Mouse (Mus musculus): ENCODE data around the gene Hoxb8. TPM values are rescaled to one million over a fixed set of nuclear protein-coding genes. Genes with fewer than 3 reads are reported as not detected.
A peak's percentile ranks its signal among the peaks of the same experiment; 100 is the strongest.

Hoxb8 gene
- polyA plus RNA-seq, 1 experiment from 2014 or later: 15.1 TPM

DNA sequence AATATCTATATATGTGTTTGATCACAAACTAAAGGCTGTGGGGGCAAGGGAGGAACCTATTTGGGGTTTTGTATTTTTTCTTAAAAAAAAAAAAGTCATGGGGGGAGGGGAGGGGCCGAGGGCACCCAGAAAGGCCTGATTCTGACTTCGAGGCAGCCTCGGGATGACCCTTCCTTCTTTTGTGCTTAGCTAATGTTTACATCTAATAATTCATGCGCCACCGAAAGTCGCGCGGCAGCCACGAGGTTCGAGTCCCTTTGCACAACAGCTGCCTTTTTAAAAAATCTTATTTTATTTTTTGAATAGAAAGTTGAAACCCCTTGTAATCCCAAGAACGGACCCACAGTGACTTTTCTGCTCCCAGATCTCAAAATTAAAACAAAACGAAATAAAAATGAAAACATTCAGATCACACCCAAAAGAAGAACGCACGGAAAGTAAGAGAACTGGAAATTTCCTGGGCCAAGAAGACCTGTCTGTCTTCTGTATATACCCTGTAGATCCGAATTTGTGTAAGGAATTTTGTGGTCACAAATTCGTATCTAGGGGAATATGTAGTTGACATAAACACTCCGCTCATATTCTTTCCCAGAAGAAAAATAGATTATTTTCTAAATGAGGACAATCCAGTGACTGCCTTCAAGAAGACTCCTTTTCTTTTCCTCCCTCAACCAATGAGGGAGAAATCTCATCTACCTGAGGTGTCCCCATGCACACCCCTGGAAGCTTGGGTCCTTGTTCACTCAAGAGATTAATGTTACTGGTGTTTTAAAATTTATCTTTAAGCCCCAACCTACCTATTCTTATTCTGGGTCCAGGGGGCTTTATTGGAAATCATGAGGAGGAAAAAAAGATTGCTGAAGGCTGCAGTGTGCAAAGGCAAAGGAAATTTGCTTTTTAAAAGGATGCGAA, 35.2 kb downstream of the Hoxb8 start:
- H3K9me3 ChIP-seq (ENCODE audit: control insufficient read depth, low read length): no peaks in the 10 kb centered on the region
- peak overlapping the region; percentile 86 for H3K27ac ChIP-seq (ENCODE audit: low read depth, low read length)
- no peak for ATAC-seq
- H3K9ac ChIP-seq (ENCODE audit: low read depth, low read length): peak overlapping the region; percentile 48
- no peaks in the 10 kb centered on the region; the same call in 1 of the 2 replicates for H3K4me1 ChIP-seq (ENCODE audit: control insufficient read depth, insufficient read depth, low read depth, low read length)
- H3K4me3 ChIP-seq (ENCODE audit: low read length): no peak overlapping the region; the same call in 1 of the 2 replicates
- H3K27me3 ChIP-seq (replicated peaks; ENCODE audit: control insufficient read depth, insufficient read depth, low read length): peaks cover 40% of the 10 kb centered on the region
- WGBS: 8% methylated on average over 18 of the region's 18 CpGs
- H3K4me2 ChIP-seq (ENCODE audit: low read length): peak overlapping the region; percentile 62
- no peaks in the 10 kb centered on the region for H3K36me3 ChIP-seq (ENCODE audit: control insufficient read depth, insufficient read depth, low read length)

DNA sequence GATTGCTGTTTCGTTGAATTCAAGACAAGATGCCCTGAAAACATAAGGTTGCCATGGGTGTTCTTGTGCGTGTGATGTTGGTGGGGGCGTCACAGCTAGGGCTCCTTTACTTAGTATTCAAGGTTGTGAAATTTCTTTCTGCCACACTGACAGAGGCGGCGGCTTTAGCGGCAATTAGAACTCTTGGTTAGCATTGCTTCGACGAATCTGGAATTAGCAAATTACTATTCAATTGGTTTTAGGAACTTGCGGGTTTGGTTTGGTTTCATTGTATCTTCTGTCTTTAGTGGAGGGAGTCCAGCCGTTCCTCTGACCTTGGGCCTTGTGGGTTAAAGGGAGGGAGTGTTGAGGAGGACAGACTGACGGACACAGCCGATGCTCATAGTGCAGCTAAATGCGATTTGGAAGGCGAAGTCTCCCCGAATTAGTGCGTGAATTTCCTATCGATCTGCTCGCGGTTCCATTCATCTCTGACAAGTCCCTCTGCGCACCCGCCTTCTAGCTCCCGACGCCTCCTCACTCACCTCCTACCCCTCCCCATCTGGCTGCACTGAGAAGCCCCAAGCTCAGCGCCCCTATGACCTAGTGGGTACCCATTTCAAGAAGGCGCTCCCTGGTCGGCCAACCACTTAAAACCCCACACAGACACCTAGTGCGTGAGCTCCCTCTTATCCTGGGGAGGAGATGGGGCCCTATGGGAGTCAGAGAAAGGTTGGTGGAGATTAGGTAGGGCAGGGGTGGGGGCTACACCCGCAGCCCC, 36.1 kb downstream of the Hoxb8 start, which contains the start of gene Hoxb4:
TSS of gene Hoxb4 (plus strand) at position 660 of the 760 bp plus-strand sequence.
- ATAC-seq: peak; percentile 18; the same call in 1 of the 2 replicates
- peak within 1 kb of the TSS; percentile 73 for H3K9ac ChIP-seq (ENCODE audit: low read depth, low read length)
- WGBS: 2% methylated on average over 28 of the region's 28 CpGs
- H3K36me3 ChIP-seq (ENCODE audit: control insufficient read depth, insufficient read depth, low read length): no peaks in the 10 kb centered on the region
- no peaks in the 10 kb centered on the region; the same call in 1 of the 2 replicates for H3K4me1 ChIP-seq (ENCODE audit: control insufficient read depth, insufficient read depth, low read depth, low read length)
- H3K4me2 ChIP-seq (ENCODE audit: low read length): peak within 1 kb of the TSS; percentile 62
- peaks cover 33% of the 10 kb centered on the region for H3K27me3 ChIP-seq (replicated peaks; ENCODE audit: control insufficient read depth, insufficient read depth, low read length)
- H3K9me3 ChIP-seq (ENCODE audit: control insufficient read depth, low read length): no peaks in the 10 kb centered on the region
- H3K4me3 ChIP-seq (ENCODE audit: low read length): peak within 1 kb of the TSS; percentile 48
- H3K27ac ChIP-seq (ENCODE audit: low read depth, low read length): peak within 1 kb of the TSS; percentile 91

DNA sequence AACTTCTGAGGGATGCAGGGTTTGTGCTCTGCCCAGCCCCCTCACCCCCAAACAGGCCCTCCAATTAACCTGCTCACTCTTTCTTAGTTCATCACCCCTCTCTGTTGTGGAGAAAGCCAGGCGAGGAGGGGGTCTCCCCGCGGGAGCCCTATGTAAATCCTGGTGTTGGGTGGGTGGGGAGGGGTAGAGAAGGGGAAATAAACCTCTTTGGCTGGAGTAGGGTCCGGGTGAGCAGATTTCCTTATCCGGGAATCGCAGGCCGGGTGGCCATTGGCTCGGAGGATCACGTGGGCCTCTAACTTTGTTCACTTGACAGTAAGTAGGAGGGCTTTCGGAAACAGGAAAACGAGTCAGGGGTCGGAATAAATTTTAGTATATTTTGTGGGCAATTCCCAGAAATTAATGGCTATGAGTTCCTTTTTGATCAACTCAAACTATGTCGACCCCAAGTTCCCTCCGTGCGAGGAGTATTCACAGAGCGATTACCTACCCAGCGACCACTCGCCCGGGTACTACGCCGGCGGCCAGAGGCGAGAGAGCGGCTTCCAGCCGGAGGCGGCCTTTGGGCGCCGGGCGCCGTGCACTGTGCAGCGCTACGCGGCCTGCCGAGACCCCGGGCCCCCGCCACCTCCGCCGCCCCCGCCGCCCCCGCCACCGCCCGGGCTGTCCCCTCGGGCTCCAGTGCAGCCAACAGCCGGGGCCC, 36.8 kb downstream of the Hoxb8 start:
- peak; percentile 79 for ATAC-seq
- under 1% methylated on average over 44 of the region's 45 CpGs for WGBS
- H3K27ac ChIP-seq (ENCODE audit: low read depth, low read length): peak overlapping the region; percentile 91
- peaks cover 28% of the 10 kb centered on the region for H3K27me3 ChIP-seq (replicated peaks; ENCODE audit: control insufficient read depth, insufficient read depth, low read length)
- H3K4me1 ChIP-seq (ENCODE audit: control insufficient read depth, insufficient read depth, low read depth, low read length): no peaks in the 10 kb centered on the region; the same call in 1 of the 2 replicates
- peak overlapping the region; percentile 48 for H3K4me3 ChIP-seq (ENCODE audit: low read length)
- H3K4me2 ChIP-seq (ENCODE audit: low read length): peak overlapping the region; percentile 62
- H3K9me3 ChIP-seq (ENCODE audit: control insufficient read depth, low read length): no peaks in the 10 kb centered on the region
- peak overlapping the region; percentile 73 for H3K9ac ChIP-seq (ENCODE audit: low read depth, low read length)
- H3K36me3 ChIP-seq (ENCODE audit: control insufficient read depth, insufficient read depth, low read length): no peaks in the 10 kb centered on the region

DNA sequence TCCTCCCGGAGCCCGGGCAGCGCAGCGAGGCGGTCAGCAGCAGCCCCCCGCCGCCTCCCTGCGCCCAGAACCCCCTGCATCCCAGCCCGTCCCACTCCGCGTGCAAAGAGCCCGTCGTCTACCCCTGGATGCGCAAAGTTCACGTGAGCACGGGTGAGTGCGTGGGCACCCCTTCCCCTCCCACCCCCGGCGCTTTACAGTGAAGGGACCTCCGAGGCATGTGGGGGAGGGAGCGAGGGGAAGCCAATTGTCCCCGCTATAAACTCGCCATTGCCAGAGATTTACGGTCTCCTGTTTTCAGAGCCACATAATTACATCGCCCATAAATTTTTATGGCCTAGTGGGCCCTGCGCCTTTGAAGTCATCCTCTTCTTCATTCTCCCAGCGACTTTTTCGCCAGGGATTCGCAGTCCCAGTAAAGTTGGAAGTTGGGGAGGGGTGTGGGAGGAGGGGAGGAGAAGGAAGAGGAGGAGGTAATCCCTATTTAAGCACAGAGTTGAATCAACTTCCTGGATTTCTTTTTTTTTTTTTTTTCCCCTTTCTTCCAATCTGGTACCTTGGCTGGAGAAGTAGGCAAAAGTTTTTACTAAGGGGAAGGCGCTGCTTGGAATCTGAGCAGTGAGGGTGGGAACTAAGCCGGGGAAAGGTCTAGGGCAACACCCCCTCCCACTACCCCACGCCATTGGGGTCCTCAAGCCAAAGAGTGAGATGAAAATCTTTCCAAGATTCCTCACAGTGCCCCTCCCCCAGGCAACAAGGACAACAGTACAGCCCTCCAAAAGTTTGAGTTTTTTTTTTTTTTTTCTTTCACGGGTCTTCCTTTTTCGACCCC, 37.6 kb downstream of the Hoxb8 start:
- Histone ChIP-seq H3K27ac (ENCODE audit: low read depth, low read length) (peak overlapping the region; percentile 91), H3K4me1 (ENCODE audit: control insufficient read depth, insufficient read depth, low read depth, low read length) (no peaks in the 10 kb centered on the region; the same call in 1 of the 2 replicates), H3K9me3 (ENCODE audit: control insufficient read depth, low read length) (no peaks in the 10 kb centered on the region), H3K4me2 (ENCODE audit: low read length) (peak overlapping the region; percentile 62), H3K36me3 (ENCODE audit: control insufficient read depth, insufficient read depth, low read length) (no peaks in the 10 kb centered on the region), H3K27me3 (replicated peaks; ENCODE audit: control insufficient read depth, insufficient read depth, low read length) (peaks cover 26% of the 10 kb centered on the region), H3K4me3 (ENCODE audit: low read length) (peak overlapping the region; percentile 48), H3K9ac (ENCODE audit: low read depth, low read length) (peak overlapping the region; percentile 73)
- ATAC-seq: peak; percentile 41
- 1% methylated on average over 34 of the region's 34 CpGs for WGBS

DNA sequence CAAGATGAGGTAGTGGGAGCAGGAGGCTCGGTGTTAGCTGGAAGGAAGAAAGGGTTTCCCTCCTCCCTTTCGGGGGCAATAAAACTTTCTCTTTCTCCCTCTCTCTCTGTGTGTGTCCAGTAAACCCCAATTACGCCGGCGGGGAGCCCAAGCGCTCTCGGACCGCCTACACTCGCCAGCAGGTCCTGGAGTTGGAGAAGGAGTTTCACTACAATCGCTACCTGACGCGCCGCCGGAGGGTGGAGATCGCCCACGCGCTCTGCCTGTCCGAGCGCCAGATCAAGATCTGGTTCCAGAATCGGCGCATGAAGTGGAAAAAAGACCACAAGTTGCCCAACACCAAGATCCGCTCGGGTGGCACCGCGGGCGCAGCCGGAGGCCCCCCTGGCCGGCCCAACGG, 38.2 kb downstream of the Hoxb8 start:
- H3K36me3 ChIP-seq (ENCODE audit: control insufficient read depth, insufficient read depth, low read length): no peaks in the 10 kb centered on the region
- H3K9ac ChIP-seq (ENCODE audit: low read depth, low read length): peak overlapping the region; percentile 19
- peaks cover 25% of the 10 kb centered on the region for H3K27me3 ChIP-seq (replicated peaks; ENCODE audit: control insufficient read depth, insufficient read depth, low read length)
- ATAC-seq: no peak; the same call in 1 of the 2 replicates
- WGBS: under 1% methylated on average over 29 of the region's 29 CpGs
- no peaks in the 10 kb centered on the region for H3K9me3 ChIP-seq (ENCODE audit: control insufficient read depth, low read length)
- no peaks in the 10 kb centered on the region; the same call in 1 of the 2 replicates for H3K4me1 ChIP-seq (ENCODE audit: control insufficient read depth, insufficient read depth, low read depth, low read length)
- H3K4me3 ChIP-seq (ENCODE audit: low read length): peak overlapping the region; percentile 48
- H3K27ac ChIP-seq (ENCODE audit: low read depth, low read length): peak overlapping the region; percentile 91
- H3K4me2 ChIP-seq (ENCODE audit: low read length): peak overlapping the region; percentile 62

DNA sequence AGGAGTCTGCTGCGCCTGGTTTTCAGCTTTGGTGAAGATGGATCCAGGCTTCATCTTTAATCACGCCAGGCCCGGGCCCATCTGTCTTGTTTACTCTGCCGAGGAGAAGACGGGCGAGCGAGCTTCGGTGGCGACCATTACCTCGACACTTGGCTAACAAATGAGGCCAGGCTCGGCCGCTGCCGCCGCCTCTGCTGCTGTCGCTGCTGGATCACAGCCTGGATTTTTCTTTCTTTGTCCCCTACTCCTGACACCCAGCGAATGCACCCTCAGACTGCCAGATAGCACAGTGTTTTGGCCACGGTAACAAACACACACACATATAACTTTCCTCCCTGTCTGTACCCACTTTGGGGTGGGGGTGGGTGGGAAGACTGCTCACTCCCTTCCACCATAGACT, 39.0 kb downstream of the Hoxb8 start:
- Histone ChIP-seq H3K9ac (ENCODE audit: low read depth, low read length) (peak overlapping the region; percentile 56), H3K9me3 (ENCODE audit: control insufficient read depth, low read length) (no peaks in the 10 kb centered on the region), H3K36me3 (ENCODE audit: control insufficient read depth, insufficient read depth, low read length) (no peaks in the 10 kb centered on the region), H3K4me3 (ENCODE audit: low read length) (peak overlapping the region; percentile 48), H3K4me1 (ENCODE audit: control insufficient read depth, insufficient read depth, low read depth, low read length) (no peaks in the 10 kb centered on the region; the same call in 1 of the 2 replicates), H3K27ac (ENCODE audit: low read depth, low read length) (peak overlapping the region; percentile 91), H3K27me3 (replicated peaks; ENCODE audit: control insufficient read depth, insufficient read depth, low read length) (peaks cover 21% of the 10 kb centered on the region), H3K4me2 (ENCODE audit: low read length) (peak overlapping the region; percentile 62)
- 4% methylated on average over 14 of the region's 17 CpGs for WGBS
- ATAC-seq: peak; percentile 26; the same call in 1 of the 2 replicates

DNA sequence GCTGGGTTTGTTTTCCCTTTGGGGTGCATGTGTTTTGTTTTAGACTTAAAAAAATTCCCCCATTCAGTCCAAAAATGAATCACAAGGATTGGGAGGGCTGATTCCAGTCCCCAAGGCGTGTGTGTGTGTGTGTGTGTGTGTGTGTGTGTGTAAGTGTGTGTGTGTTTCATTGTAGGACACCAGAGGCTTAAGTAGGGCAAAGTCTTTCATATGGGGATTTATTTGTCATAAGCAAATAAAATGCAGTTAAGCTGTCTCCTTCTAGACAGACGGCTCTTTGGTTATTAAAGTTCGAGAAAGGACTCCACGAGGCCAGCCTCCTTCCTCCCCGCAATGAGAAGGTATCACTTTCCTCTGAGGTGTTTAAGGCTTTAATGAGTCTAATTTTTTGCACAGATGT, 40.1 kb downstream of the Hoxb8 start:
- 7% methylated on average over 5 of the region's 5 CpGs for WGBS
- Histone ChIP-seq H3K27ac (ENCODE audit: low read depth, low read length) (peak overlapping the region; percentile 91), H3K4me1 (ENCODE audit: control insufficient read depth, insufficient read depth, low read depth, low read length) (no peaks in the 10 kb centered on the region; the same call in 1 of the 2 replicates), H3K4me3 (ENCODE audit: low read length) (peak overlapping the region; percentile 11; the same call in 1 of the 2 replicates), H3K36me3 (ENCODE audit: control insufficient read depth, insufficient read depth, low read length) (no peaks in the 10 kb centered on the region), H3K9ac (ENCODE audit: low read depth, low read length) (peak overlapping the region; percentile 29), H3K9me3 (ENCODE audit: control insufficient read depth, low read length) (no peaks in the 10 kb centered on the region), H3K27me3 (replicated peaks; ENCODE audit: control insufficient read depth, insufficient read depth, low read length) (peaks cover 13% of the 10 kb centered on the region), H3K4me2 (ENCODE audit: low read length) (peak overlapping the region; percentile 62)
- no peak for ATAC-seq

DNA sequence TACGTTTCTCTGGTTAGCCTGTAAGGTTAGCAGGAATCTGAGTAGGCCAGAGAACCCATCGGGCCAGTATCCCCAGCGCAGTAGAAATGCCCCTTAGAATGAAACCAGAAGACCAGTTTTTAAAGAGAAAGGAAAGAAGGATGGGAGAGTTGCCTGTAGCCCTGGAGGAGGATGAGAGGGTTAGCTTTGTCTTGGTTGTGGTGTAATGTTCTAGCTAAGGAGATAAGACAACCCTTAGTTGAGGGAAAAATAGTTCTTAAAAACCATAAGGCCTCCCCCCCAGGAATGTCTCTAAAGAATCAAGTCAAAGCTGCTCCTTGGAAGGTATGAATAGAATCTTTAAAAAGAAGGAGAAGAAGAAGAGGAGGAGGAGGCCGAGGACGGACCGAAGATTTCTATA, 41.0 kb downstream of the Hoxb8 start:
- peak overlapping the region; percentile 91 for H3K27ac ChIP-seq (ENCODE audit: low read depth, low read length)
- no peaks in the 10 kb centered on the region for H3K36me3 ChIP-seq (ENCODE audit: control insufficient read depth, insufficient read depth, low read length)
- no peaks in the 10 kb centered on the region; the same call in 1 of the 2 replicates for H3K4me1 ChIP-seq (ENCODE audit: control insufficient read depth, insufficient read depth, low read depth, low read length)
- H3K9ac ChIP-seq (ENCODE audit: low read depth, low read length): no peak overlapping the region
- no peak for ATAC-seq
- 5% methylated on average over 6 of the region's 6 CpGs for WGBS
- H3K9me3 ChIP-seq (ENCODE audit: control insufficient read depth, low read length): no peaks in the 10 kb centered on the region
- H3K4me3 ChIP-seq (ENCODE audit: low read length): peak overlapping the region; percentile 8; the same call in 1 of the 2 replicates
- peaks cover 18% of the 10 kb centered on the region for H3K27me3 ChIP-seq (replicated peaks; ENCODE audit: control insufficient read depth, insufficient read depth, low read length)
- H3K4me2 ChIP-seq (ENCODE audit: low read length): peak overlapping the region; percentile 62

Measured in hindbrain, embryonic 16.5 days (tissue).